Mouse (Mus musculus) testis, adult 2 months (tissue): Measurements from ENCODE around the gene Chrnb2.

Experiments used
- CTCF ChIP-seq: fragments of 200-500 bp; IDR thresholded peaks from 2 replicates; pipeline ENCODE4 v1.5.1; 2012; ENCODE audit warnings: low read depth, mild to moderate bottlenecking, inconsistent platforms, low read length, moderate library complexity; ENCODE audit not compliant: control insufficient read depth, insufficient read depth, insufficient replicate concordance
- POLR2A ChIP-seq: fragments of 200-500 bp; IDR thresholded peaks from 2 replicates; pipeline ENCODE4 v1.6.1; 2012; ENCODE audit warnings: low read depth, mild to moderate bottlenecking, inconsistent platforms, low read length, moderate library complexity; ENCODE audit not compliant: control insufficient read depth

- TF ChIP-seq POLR2A (no peak), CTCF (no peak)
Measured at GRCm38 (mm10) chr3:89752307-89752706, 12.1 kb downstream of the Chrnb2 start.
